Mouse (Mus musculus): ENCODE data around the gene Ap3b1. TPM values are rescaled to one million over a fixed set of nuclear protein-coding genes. Genes with fewer than 3 reads are reported as not detected.

Gene Ap3b1
- polyA plus RNA-seq, 1 experiment from 2014 or later = 40.1 TPM

DNA sequence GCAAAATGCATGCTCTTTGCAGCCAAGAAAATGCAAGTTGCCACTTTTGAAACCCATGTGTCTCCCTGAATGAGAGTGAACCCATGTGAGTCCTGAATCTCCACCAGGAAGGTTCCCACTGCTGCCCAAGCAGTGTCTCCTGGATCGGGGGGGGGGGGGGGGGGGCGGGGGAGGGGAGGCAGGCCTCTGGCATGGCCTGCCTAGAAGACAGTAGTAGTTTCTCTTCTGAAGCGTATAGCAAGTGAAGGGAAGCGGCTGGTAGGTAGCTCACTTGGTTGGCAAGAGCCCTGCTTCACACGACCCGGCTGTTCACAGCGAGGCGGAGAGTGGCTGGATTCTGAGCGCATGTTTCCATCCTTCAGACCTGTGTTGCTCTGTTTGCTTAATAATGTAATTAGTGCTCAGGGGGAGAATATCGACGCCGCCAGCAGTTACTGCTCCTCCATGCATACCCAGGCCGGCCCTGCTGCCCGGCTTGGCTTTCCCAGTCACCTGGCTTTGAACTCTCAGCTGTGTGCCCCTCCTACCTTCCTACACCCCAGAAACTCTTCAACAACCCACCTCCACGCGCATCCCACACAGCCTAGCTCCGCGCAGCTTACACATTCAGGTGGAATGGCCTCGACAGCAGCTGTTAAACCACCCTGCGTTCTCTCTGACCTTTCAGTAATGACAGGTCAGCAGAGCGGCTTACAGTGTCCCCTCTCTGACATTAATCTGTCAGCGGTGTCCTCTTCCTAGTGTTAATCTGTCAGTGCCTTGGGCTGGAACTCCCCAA lies 217.8 kb downstream of the Ap3b1 start:
- no peak for DNase-seq (ENCODE audit: low spot score)

GRCm38 (mm10) chr13:94577177-94577540 lies 218.4 kb downstream of the Ap3b1 start:
- no peak for DNase-seq (ENCODE audit: low spot score)

GRCm38 (mm10) chr13:94595289-94595688 lies 236.5 kb downstream of the Ap3b1 start:
- no peak for DNase-seq (ENCODE audit: low spot score)

DNA sequence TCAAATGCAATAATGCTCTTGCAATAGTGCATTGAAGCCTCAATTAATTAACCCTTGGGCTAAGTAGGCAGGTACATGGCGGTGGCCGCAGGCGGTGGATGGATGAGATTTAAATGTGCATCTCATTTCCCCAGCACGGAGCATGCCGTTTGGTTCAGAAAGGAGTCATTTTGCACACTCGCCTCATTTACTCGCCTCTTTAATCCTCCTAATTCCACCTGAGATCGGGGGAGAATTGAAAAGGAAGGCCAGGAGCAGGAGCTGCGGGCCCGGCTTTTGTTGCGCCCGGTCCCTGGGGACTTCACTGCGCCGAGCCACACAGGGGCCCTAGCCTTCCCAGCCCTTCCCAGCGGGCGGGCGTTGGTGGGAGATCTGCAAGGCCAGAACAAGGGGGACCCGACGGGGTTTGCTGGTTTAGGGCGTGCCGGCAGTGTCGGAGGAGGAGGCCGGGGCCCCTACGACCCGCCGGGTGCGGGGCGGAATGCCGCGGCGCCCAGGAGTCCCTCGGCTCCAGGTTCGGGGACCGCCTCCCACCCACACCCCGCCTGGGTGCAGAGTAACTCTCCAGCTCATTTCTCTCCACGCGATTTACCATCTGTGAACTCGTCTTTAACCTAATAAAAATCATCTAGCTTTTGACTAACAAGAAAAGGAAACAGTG lies 237.1 kb downstream of the Ap3b1 start:
- DNase-seq (ENCODE audit: low spot score) = no peak

DNA sequence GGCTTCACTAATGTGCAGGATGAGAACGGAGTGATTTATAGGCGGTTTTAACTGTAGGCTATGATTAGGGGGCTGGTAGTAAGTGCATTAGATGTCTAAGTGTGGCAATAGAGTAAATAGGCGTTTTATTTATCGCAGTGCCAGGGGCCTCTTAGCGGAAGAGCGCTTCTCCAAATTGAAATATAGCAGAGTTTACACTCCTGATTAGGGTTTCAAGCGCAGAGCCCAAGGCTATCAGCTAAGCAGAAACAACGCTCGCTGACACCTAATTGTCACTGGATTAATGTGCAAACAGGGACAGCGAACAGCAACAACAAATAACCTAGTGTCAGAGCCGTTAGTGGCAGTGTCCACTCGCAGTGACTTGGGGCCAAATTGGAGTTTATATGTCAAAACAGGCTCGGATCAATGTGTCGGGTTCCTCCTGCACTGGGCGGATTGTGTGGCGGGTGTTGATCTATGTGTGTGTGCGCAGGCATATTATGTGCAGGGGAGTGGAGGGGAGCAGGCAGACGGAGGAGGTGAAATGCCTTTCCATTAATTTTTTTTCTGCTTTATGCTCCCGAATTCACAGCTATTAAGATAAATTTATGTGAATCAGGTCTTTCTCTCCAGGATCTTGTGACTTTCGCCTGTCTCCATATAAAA lies 237.8 kb downstream of the Ap3b1 start:
- no peak for DNase-seq (ENCODE audit: low spot score)

- no peak for DNase-seq (ENCODE audit: low spot score)
These were observed 241.0 kb downstream of the Ap3b1 start for GRCm38 (mm10) chr13:94599718-94600117.

GRCm38 (mm10) chr13:94607035-94607860 lies 248.5 kb downstream of the Ap3b1 start:
- DNase-seq (ENCODE audit: low spot score) = no peak

DNA sequence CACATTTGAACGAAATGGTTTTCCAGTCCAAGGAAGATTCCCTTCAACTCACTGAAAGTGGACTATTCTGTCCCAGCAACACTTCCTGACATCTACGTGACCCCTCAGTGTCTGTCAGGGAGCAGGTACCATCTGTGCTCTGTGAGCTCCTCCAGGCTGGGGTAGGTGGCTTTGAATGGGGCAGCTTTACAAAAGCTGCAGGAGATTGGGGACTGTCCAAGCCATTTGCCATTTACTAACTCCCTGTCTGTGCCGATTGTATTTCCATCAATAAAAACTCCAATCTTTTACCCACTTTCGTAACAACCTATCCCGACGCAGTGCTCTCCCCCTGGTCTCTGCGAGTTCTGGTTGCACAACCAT lies 249.1 kb downstream of the Ap3b1 start:
- DNase-seq (ENCODE audit: low spot score) = no peak

DNA sequence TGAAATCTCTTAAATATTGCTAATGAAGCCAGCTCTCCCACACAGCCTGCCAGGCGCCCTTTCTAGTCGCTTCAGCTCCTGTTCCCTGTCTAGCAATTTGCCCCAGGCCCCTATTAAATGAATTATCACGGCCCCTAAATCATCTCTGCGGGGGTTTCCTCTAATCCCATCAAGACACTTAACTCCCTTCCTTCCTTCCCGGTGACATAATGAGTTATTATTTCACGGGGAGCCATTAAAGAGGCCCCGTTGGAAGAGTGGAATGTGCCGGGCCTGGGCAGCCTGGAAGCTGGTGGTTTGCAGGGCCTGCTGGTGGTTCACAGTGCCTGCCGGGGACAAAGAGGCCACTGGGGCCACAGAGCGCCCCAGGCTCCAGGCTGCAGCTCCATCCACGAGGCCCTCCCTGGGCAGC lies 249.7 kb downstream of the Ap3b1 start:
- DNase-seq (ENCODE audit: low spot score) = no peak

DNA sequence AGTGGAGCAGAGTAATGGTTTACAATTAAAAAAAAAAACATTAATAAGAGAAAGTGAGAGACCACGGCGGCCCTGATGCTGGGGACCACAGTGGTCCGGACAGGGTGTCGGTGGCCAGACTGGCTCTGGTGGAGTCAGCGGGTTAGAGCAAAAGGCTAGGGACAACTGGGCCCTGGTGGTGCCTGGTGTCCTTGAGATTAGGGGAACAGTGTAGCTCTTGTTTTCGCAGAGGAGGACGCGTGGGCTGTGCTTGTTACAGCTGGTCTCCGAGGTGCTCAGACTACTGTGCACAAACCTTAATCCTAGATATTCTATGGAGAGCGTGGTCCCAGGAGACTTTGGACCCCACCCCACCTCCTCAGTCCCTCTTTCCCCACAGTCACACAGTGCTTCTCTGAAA lies 250.2 kb downstream of the Ap3b1 start:
- no peak for DNase-seq (ENCODE audit: low spot score)

Small RNA genes within 50 kb of the gene (microRNA-seq; reads per million reads assigned to microRNA genes)
- not detected for gene Gm25109 (ENCODE audit: borderline number of aligned reads)

Other genes starting within 250 kb of the Ap3b1 start
- 9.6 and 12.9 TPM in 2 replicates for gene Scamp1, start 73.1 kb upstream of the Ap3b1 start, polyA plus RNA-seq (2015; fragmentation: Nextera tagmentation; extraction: Ambion mirVana)

Measured in thymus, postnatal 0 days (tissue).